Mouse (Mus musculus): ENCODE measurements around the gene Tmem120b. TPM values are rescaled to one million over a fixed set of nuclear protein-coding genes. Genes with fewer than 3 reads are reported as not detected.

Tmem120b gene
- polyA plus RNA-seq, 1 experiment from 2014 or later: 5.4 TPM

DNA sequence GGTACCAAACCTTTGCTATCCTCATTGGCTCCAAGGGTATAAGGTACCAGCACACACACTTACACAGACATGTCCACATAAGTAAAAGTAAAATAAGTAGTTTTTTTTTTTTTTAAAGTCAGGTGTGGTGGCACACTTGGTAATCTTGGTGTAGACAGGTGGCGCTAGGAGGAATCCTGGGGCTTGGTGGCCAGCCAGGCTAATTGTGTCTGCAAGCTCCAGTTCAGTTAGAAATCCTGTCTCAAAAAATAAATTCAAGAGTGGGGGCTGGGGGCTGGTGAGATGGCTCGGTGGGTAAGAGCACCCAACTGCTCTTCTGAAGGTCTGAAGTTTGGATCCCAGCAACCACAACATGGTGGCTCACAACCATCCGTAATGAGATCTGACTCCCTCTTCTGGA lies 5.1 kb upstream of the Tmem120b start:
- no peak overlapping the region for H3K4me3 ChIP-seq (ENCODE audit: inconsistent target)
- no peaks in the 10 kb centered on the region for H3K36me3 ChIP-seq (ENCODE audit: inconsistent target)
- H3K79me2 ChIP-seq (ENCODE audit: inconsistent target): no peaks in the 10 kb centered on the region
- H3K27ac ChIP-seq: no peak overlapping the region
- WGBS (ENCODE audit: missing documents): 89% methylated on average over 2 of the region's 3 CpGs

GRCm38 (mm10) chr5:123064207-123064606 lies 4.0 kb upstream of the Tmem120b start:
- 30% methylated on average over 6 of the region's 6 CpGs for WGBS (ENCODE audit: missing documents)
- no peak overlapping the region for H3K27ac ChIP-seq
- H3K79me2 ChIP-seq (ENCODE audit: inconsistent target): no peaks in the 10 kb centered on the region
- H3K4me3 ChIP-seq (ENCODE audit: inconsistent target): no peak overlapping the region
- H3K36me3 ChIP-seq (ENCODE audit: inconsistent target): no peaks in the 10 kb centered on the region

DNA sequence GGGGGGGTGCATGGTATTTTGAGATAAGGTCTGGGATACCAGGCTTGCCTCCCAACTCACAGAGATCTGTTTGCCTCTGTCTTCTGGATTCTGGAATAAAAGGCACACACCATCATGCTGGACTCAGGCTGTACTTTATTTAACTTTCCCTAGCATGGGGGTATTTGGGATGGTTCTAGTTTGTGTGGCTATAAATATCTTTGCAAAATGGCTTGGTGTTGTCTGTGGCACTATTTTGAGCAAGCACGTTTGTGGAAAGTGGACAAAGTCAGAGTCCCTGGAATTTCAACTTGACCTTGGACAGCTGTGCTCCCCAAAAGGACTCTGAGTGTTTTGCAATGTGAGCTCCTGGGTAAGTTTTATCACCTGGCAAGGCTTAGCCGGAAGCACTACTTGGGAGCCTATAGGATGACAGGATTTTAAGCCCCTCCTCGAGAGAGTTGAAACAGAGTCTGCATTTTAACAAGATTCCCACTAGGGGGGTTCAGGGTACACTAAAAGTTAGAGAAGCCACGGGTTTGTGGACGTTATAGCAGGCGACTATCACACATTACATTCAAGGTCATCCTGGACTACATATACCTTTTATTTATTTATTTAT lies 720 bp upstream of the Tmem120b start:
- H3K36me3 ChIP-seq (ENCODE audit: inconsistent target): no peaks in the 10 kb centered on the region
- H3K4me3 ChIP-seq (ENCODE audit: inconsistent target): no peak overlapping the region
- no peaks in the 10 kb centered on the region for H3K79me2 ChIP-seq (ENCODE audit: inconsistent target)
- WGBS (ENCODE audit: missing documents): 13% methylated on average over 6 of the region's 6 CpGs
- H3K27ac ChIP-seq: no peak overlapping the region

DNA sequence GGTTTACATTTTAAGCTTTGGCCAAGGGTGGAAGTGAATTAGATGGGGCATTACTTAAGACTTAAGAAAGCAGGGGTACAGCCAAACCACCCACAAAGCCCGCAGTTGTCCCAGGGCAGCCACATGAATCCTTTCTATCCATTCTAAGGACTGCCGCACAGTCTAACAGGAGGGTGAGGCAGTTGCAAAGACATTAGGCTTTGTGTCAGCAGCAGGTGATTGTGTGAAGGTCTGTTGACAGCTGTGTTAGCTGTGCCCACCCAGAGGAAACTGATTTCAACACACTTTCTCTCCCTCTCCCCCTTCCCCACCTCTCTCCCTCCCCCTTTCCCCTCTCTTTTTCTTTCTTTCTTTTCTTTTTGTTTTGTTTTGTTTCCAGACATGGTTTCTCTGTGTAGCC lies 499 bp downstream of the Tmem120b start:
- no peak overlapping the region for H3K27ac ChIP-seq
- no peaks in the 10 kb centered on the region for H3K36me3 ChIP-seq (ENCODE audit: inconsistent target)
- 90% methylated on average over 2 of the region's 2 CpGs for WGBS (ENCODE audit: missing documents)
- no peak overlapping the region for H3K4me3 ChIP-seq (ENCODE audit: inconsistent target)
- no peaks in the 10 kb centered on the region for H3K79me2 ChIP-seq (ENCODE audit: inconsistent target)

DNA sequence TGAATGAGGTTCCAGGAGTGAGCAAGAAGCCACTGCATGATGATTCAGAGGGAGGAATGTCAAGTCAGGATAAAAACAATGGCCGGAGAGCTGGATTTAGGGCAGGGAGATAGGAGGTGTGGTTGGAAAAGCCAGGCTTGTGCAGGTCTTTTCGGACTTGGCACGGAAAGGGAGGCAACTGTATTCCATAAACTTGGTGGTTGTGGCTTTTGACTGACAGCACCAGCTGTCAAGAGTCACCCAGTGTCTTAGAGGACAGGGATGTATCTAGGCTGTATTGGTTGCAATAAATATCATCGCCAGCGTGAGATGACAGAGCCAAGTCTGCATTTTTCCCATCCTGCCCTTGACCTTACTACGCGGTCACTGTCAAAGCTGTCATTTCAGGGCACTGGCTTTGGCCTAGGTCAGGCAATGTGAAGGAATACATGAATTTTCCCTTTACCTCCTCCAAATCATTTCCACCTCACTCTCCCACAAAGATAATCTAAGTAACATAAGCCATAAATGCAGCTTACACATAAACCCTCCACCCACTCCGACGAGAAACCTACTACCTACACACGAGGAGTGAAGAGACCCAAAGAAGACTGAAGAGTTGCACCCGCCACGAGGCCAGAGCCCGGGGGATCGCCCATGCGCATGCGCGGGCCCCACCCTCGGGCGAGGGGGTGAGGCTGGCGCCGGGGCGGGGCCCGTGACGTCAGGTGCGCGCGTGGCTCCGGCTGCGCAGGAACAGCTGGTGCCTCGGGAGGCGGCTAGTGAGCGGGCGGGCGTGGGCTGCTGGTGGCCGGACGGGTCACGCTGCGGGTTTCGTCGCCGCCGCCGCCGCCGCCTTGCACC lies 7.6 kb downstream of the Tmem120b start:
- H3K36me3 ChIP-seq (ENCODE audit: inconsistent target): no peaks in the 10 kb centered on the region
- H3K79me2 ChIP-seq (ENCODE audit: inconsistent target): peaks cover 8% of the 10 kb centered on the region; the same call in 1 of the 2 replicates
- H3K4me3 ChIP-seq (ENCODE audit: inconsistent target): peak overlapping the region; percentile 49
- 0 out of 2 replicates have a peak overlapping the region, but pooled peaks have one; percentile 10 for H3K27ac ChIP-seq
- WGBS (ENCODE audit: missing documents): 8% methylated on average over 45 of the region's 45 CpGs

GRCm38 (mm10) chr5:123076419-123077281 lies 8.4 kb downstream of the Tmem120b start:
- peaks cover 13% of the 10 kb centered on the region; the same call in 1 of the 2 replicates for H3K79me2 ChIP-seq (ENCODE audit: inconsistent target)
- 5% methylated on average over 35 of the region's 35 CpGs for WGBS (ENCODE audit: missing documents)
- peak overlapping the region; percentile 49 for H3K4me3 ChIP-seq (ENCODE audit: inconsistent target)
- H3K36me3 ChIP-seq (ENCODE audit: inconsistent target): no peaks in the 10 kb centered on the region
- no peak overlapping the region for H3K27ac ChIP-seq

DNA sequence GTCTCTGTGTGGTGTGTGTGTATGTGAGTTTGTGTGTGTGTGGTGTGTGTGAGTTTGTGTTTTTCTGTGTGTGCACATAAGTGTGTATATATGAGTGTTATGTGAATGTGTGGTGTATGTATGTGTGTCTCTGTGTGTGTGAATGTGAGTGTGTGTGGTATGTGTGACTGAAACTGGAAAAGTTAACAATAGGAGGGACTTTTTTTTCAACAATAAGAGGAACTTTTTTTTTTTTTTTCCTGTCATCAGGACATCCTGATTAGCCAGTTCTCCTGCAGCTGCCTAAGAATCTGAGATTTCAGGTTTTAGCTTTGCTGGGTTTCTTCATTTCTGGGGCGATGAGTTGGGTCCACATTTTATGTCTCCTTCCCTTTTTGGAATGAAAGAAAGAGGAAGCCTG lies 11.4 kb downstream of the Tmem120b start:
- no peaks in the 10 kb centered on the region for H3K36me3 ChIP-seq (ENCODE audit: inconsistent target)
- H3K79me2 ChIP-seq (ENCODE audit: inconsistent target): peaks cover 13% of the 10 kb centered on the region; the same call in 1 of the 2 replicates
- no peak overlapping the region for H3K4me3 ChIP-seq (ENCODE audit: inconsistent target)
- peak overlapping the region; percentile 54 for H3K27ac ChIP-seq
- WGBS (ENCODE audit: missing documents): 14% methylated on average over 1 of the region's 1 CpGs

- peak overlapping the region; percentile 54 for H3K27ac ChIP-seq
- H3K36me3 ChIP-seq (ENCODE audit: inconsistent target): no peaks in the 10 kb centered on the region
- 11% methylated on average over 8 of the region's 8 CpGs for WGBS (ENCODE audit: missing documents)
- H3K79me2 ChIP-seq (ENCODE audit: inconsistent target): peaks cover 13% of the 10 kb centered on the region; the same call in 1 of the 2 replicates
- no peak overlapping the region; the same call in 1 of the 2 replicates for H3K4me3 ChIP-seq (ENCODE audit: inconsistent target)
These were observed 11.8 kb downstream of the Tmem120b start for GRCm38 (mm10) chr5:123080041-123080440.

- 96% methylated on average over 11 of the region's 13 CpGs for WGBS (ENCODE audit: missing documents)
- Histone ChIP-seq H3K79me2 (ENCODE audit: inconsistent target) (peaks cover 13% of the 10 kb centered on the region; the same call in 1 of the 2 replicates), H3K36me3 (ENCODE audit: inconsistent target) (no peaks in the 10 kb centered on the region), H3K27ac (no peak overlapping the region), H3K4me3 (ENCODE audit: inconsistent target) (no peak overlapping the region)
These were observed 12.3 kb downstream of the Tmem120b start for GRCm38 (mm10) chr5:123080510-123080909.

DNA sequence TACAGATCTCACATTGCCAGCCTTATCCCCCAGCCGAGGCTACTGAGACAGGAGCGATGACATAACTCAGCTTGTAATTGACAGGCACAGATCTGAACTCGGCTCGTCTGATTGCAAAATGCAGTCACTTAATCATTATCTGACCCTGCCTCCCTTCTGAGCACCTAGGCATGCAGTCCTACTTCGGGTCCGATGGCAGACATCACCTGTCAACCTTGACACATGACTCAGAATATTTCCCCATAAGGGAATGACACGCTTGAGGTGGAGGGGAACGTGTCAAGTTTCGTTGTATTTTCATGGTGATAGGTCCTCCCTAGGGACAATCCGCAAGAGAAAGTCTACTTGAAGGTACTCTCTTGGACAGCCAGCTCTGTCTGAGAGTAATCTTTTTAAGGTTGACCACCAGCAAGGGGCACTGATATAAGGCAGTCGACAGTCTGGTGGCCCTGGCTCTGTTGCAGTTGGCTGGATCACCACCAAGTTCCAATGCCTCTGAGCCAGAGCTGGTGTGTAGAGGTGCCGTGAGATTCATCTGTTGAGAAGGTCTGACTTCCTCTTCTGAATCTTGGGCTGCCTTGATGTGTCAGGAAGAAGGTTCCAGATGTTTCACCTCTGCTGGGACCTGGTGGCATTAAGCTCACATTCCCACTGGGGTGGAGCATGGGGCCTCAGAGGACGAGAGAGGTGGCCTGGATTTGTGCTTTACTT lies 15.3 kb downstream of the Tmem120b start:
- no peak overlapping the region for H3K27ac ChIP-seq
- H3K4me3 ChIP-seq (ENCODE audit: inconsistent target): no peak overlapping the region
- WGBS (ENCODE audit: missing documents): 78% methylated on average over 13 of the region's 13 CpGs

DNA sequence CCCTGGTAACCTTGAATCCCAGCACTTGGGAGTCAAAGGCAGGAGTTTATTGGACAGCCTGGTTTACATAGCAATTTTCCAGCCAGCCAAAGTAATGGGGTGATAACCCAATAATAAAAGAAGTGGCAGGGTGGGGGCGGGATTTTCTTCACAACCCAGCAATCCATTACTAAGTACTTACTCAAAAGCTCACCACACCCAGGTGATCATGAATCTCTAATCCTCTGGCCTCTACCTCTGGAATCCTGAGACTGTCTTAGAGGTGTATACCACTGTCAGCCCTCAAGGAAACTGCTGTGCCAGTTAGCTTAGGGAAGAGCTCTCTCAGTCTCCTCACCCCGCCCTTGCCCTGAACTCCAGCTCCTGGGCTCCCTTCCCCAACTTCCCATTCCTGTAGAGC lies 18.3 kb downstream of the Tmem120b start:
- WGBS (ENCODE audit: missing documents): 90% methylated on average over 2 of the region's 2 CpGs
- H3K36me3 ChIP-seq (ENCODE audit: inconsistent target): no peaks in the 10 kb centered on the region
- no peak overlapping the region for H3K4me3 ChIP-seq (ENCODE audit: inconsistent target)
- H3K79me2 ChIP-seq (ENCODE audit: inconsistent target): no peaks in the 10 kb centered on the region
- H3K27ac ChIP-seq: no peak overlapping the region

More for the DNA sequence above, 15.3 kb downstream of the Tmem120b start:
- peaks cover 6% of the 10 kb centered on the region; the same call in 1 of the 2 replicates for H3K79me2 ChIP-seq (ENCODE audit: inconsistent target)
- no peaks in the 10 kb centered on the region for H3K36me3 ChIP-seq (ENCODE audit: inconsistent target)

DNA sequence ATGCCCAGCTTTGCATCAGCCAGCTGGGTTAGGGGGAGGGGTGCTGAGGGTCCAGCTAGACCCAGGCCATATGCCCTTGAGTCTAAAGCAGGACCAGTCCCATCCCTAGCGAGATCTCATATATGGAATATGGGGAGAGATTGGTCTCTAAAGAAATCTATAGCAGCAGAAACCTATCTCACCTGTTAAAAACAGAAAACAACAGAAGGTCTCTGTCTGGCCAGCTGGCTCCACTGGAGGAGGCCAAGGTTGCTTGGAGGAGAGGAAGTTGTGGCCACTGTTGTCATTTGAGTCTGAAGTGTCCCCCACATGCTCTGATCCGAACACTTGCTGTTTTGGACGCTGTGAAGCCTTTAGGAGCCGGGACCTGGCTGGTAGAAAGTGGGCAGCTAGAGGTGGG lies 20.6 kb downstream of the Tmem120b start:
- 86% methylated on average over 4 of the region's 4 CpGs for WGBS (ENCODE audit: missing documents)
- no peak overlapping the region for H3K4me3 ChIP-seq (ENCODE audit: inconsistent target)
- H3K27ac ChIP-seq: no peak overlapping the region
- H3K79me2 ChIP-seq (ENCODE audit: inconsistent target): no peaks in the 10 kb centered on the region
- no peaks in the 10 kb centered on the region for H3K36me3 ChIP-seq (ENCODE audit: inconsistent target)

DNA sequence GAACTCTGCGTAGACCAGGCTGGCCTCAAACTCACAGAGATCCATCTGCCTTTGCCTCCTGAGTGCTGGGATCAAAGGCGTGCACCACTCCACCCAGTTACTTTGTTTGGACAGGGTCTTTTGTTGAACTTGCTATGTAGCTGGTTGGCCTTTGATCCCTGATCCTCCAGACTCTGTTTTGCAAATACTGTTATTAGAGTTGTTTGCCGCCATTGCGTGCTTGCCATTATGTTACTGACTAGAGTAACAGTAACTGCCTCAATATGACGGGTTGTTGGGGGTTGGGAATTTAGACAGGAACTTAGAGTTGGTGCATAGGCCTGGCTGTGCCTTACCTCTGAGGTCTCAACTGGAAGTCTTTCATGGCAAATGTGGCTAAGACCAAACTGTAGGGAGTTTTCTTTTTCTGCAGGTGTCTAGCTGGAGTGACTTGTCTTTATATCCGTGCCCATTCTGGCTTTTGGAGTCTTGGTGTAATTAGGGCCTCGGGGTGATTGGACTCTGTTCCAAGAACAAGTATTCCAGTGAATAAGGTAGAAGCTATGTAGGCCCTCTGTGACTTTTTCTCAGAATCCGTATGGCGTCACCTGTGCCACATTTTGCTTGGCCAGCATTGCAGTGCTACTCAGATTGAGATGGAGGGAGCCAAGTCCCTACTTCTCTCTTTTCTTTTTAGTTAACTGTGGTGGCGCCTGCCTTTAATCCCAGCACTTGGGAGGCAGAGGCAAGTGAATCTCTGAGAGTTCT lies 22.5 kb downstream of the Tmem120b start:
- no peak overlapping the region for H3K4me3 ChIP-seq (ENCODE audit: inconsistent target)
- H3K27ac ChIP-seq: no peak overlapping the region
- no peaks in the 10 kb centered on the region for H3K36me3 ChIP-seq (ENCODE audit: inconsistent target)
- no peaks in the 10 kb centered on the region for H3K79me2 ChIP-seq (ENCODE audit: inconsistent target)
- WGBS (ENCODE audit: missing documents): 93% methylated on average over 10 of the region's 10 CpGs

Measured in macrophage (primary cell).